Mouse (Mus musculus) C2C12 (cell line): ENCODE measurements around the gene Capn11. TPM values are rescaled to one million over a fixed set of nuclear protein-coding genes. Genes with fewer than 3 reads are reported as not detected.
A peak's percentile ranks its signal among the peaks of the same experiment; 100 is the strongest.

Source experiments
- H3K27me3 ChIP-seq: one replicate; pipeline ENCODE4 v1.6.1; 2011; ENCODE audit not compliant: control insufficient read depth, insufficient read depth, insufficient read length
- H3K36me3 ChIP-seq: one replicate; pipeline ENCODE4 v1.6.1; 2011; ENCODE audit not compliant: control insufficient read depth, insufficient read depth
- H3K4me3 ChIP-seq: one replicate; pipeline ENCODE4 v1.5.1; 2011; ENCODE audit warnings: mild to moderate bottlenecking, control low read depth; ENCODE audit not compliant: poor library complexity, insufficient read depth, severe bottlenecking
- H3K79me2 ChIP-seq: one replicate; pipeline ENCODE4 v1.6.1; 2011; ENCODE audit not compliant: control insufficient read depth, insufficient read depth
- H3K79me3 ChIP-seq: one replicate; pipeline ENCODE4 v1.6.1; 2011; ENCODE audit warnings: low read depth, control low read depth
- H3ac ChIP-seq: one replicate; pipeline ENCODE3; 2011; ENCODE audit warnings: low read depth; ENCODE audit not compliant: control insufficient read depth, insufficient read length
- CEBPB ChIP-seq: IDR thresholded peaks from one replicate; pipeline ENCODE4 v1.6.1; 2011; ENCODE audit warnings: low read depth, mild to moderate bottlenecking, control low read depth, moderate library complexity
- CTCF ChIP-seq: IDR thresholded peaks from one replicate; pipeline ENCODE4 v1.5.1; 2011; ENCODE audit not compliant: control insufficient read depth, insufficient read depth, insufficient read length
- FOSL1 ChIP-seq: IDR thresholded peaks from one replicate; pipeline ENCODE4 v1.8.0; 2011; ENCODE audit warnings: mild to moderate bottlenecking, low read length; ENCODE audit not compliant: poor library complexity, insufficient read depth, severe bottlenecking
- MAX ChIP-seq: IDR thresholded peaks from one replicate; pipeline ENCODE4 v1.6.1; 2011; ENCODE audit warnings: mild to moderate bottlenecking, control low read depth
- MYOD1 ChIP-seq: IDR thresholded peaks from one replicate; pipeline ENCODE4 v1.6.1; 2011; ENCODE audit warnings: low read depth; ENCODE audit not compliant: control insufficient read depth, insufficient read length
- MYOG ChIP-seq: IDR thresholded peaks from one replicate; pipeline ENCODE4 v1.6.1; 2011; ENCODE audit not compliant: control insufficient read depth, insufficient read length; ENCODE audit errors: extremely low read depth
- USF1 ChIP-seq: IDR thresholded peaks from one replicate; pipeline ENCODE4 v1.6.1; 2011; ENCODE audit warnings: low read depth, mild to moderate bottlenecking, control low read depth, moderate library complexity
- polyA plus RNA-seq: library from polyadenylated mRNA; unstranded; fragments of >200 nt; fragmentation: generic; extraction: Trizol; gene quantifications from one replicate; pipeline ENCODE4 v1.2.1, GENCODE M21; 2012; ENCODE audit warnings: missing spikeins

The Capn11 gene
- polyA plus RNA-seq, 1 experiment = 0.04 TPM

DNA sequence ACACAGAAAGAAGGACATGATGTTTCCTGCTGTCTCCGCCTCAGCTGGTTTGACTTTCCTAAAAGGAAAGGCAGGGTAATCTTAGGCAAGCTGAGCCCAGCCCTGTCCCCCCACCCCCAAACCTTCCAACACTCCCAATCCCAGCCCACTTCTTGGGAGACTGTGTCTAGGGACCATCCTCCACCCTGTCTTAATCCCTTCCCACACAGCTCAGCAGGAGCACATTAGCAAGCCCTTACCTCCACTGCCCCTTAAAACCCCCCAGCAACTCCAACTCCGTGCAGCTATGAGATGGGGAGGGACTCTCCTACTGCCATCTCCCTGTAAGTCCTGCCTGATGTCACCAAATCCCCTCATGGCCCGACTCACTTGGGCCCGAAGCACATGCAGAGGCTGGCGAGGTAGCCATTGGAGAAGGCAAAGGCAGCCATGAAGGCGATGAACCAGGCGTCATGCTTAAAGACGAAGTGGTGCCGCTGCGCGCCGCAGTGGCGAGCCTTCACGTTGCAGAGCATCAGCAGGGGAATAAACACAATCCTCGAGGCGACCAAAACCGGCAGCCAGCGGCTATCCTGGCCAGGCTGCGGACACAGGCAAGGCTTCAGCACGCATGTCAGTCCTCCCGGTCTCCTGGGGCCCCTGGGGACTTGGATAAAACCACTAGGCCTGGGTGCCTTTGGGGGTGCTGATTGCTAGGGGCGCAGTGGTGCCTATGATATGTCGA, 73.2 kb downstream of the Capn11 start:
- Histone ChIP-seq H3K79me2 (peaks cover 30% of the 10 kb centered on the region), H3K36me3 (peaks cover 62% of the 10 kb centered on the region), H3K27me3 (no peaks in the 10 kb centered on the region), H3K79me3 (peaks cover 12% of the 10 kb centered on the region), H3ac (no peak overlapping the region), H3K4me3 (no peak overlapping the region)
- no peak for TF ChIP-seq CTCF
- TF ChIP-seq MYOG = no peak
- TF ChIP-seq FOSL1 = no peak
- no peak for TF ChIP-seq MAX
- no peak for TF ChIP-seq USF1
- TF ChIP-seq CEBPB = no peak
- no peak for TF ChIP-seq MYOD1

- no peaks in the 10 kb centered on the region for H3K27me3 ChIP-seq
- TF ChIP-seq CTCF = peak; percentile 83
- no peak for TF ChIP-seq MYOG
- no peak for TF ChIP-seq CEBPB
- H3K79me2 ChIP-seq = peaks cover 22% of the 10 kb centered on the region
- peaks cover 6% of the 10 kb centered on the region for H3K79me3 ChIP-seq
- H3K4me3 ChIP-seq = no peak overlapping the region
- H3K36me3 ChIP-seq = peaks cover 54% of the 10 kb centered on the region
- H3ac ChIP-seq = no peak overlapping the region
Measured at GRCm38 (mm10) chr17:45584939-45585678, 74.0 kb downstream of the Capn11 start.

- no peaks in the 10 kb centered on the region for H3K27me3 ChIP-seq
- no peak overlapping the region for H3K4me3 ChIP-seq
- H3K79me2 ChIP-seq = peaks cover 14% of the 10 kb centered on the region
- no peak overlapping the region for H3ac ChIP-seq
- peaks cover under 1% of the 10 kb centered on the region for H3K79me3 ChIP-seq
- peaks cover 46% of the 10 kb centered on the region for H3K36me3 ChIP-seq
- no peak for TF ChIP-seq MYOG
- TF ChIP-seq MAX = no peak
- TF ChIP-seq CEBPB = no peak
- TF ChIP-seq CTCF = no peak
Measured at GRCm38 (mm10) chr17:45584096-45584896, 74.8 kb downstream of the Capn11 start.

DNA sequence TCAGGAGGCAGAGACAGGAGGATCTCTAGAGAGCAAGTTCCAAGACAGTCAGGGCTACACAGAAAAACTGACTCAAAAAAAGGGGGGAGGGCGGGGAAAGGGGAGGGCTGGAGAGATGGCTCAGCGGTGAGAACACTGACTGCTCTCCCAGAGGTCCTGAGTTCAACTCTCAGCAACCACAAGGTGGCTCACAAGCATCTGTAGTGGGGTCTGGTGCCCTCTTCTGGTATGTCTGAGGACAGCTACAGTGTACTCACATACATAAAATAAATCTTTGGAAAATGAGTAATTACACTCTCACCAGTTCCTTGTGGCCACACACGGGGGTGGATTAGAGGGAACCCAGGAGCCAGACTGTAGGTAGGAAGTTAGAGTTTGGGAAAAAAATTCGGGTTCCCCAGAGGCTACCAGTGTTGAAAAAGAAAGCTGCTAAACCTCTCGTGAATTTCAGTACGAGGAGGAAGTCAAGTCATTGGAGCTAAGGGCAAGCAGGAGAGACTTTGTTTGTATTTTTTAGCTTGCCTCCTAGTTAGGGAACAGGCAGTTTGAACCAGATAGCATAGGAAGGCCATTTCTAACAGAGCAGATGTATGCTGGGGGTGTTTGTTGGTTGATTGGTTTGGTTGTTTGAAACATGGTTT, 76.3 kb downstream of the Capn11 start:
- H3K79me3 ChIP-seq = no peaks in the 10 kb centered on the region
- no peaks in the 10 kb centered on the region for H3K27me3 ChIP-seq
- H3ac ChIP-seq = no peak overlapping the region

DNA sequence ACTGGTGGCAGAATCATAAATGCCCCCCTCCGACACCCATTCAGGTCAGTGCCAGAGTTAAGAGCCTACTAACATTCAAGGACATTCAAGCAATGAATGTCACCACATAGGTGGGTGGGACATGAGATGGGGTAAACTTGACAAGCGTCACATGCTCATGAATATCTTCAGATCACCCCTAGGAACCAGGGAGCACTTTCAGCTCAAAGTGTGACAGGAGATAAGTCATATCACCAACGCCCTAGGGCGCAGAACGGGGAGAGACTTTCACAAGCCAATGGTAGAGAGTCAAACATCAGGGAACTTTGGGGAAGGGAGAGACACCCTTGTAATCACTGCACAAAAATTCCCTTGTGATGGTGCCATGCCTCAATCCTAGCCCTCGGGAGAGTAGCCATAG, 76.9 kb downstream of the Capn11 start:
- Histone ChIP-seq H3K79me2 (no peaks in the 10 kb centered on the region), H3K27me3 (no peaks in the 10 kb centered on the region), H3K79me3 (no peaks in the 10 kb centered on the region), H3ac (no peak overlapping the region), H3K4me3 (no peak overlapping the region), H3K36me3 (peaks cover 25% of the 10 kb centered on the region)
- TF ChIP-seq CEBPB (no peak), MYOD1 (no peak), MAX (no peak), FOSL1 (no peak), CTCF (no peak), USF1 (no peak), MYOG (no peak)

More for the DNA sequence above, 76.3 kb downstream of the Capn11 start:
- H3K79me2 ChIP-seq = no peaks in the 10 kb centered on the region
- H3K36me3 ChIP-seq = peaks cover 32% of the 10 kb centered on the region
- no peak for TF ChIP-seq MYOG
- no peak for TF ChIP-seq MAX
- TF ChIP-seq CTCF = peak; percentile 29
- TF ChIP-seq USF1 = no peak
- TF ChIP-seq MYOD1 = no peak
- H3K4me3 ChIP-seq = no peak overlapping the region
